Mouse (Mus musculus) limb, embryonic 15.5 days (tissue): Measurements from ENCODE around the gene Esyt3. TPM values are rescaled to one million over a fixed set of nuclear protein-coding genes. Genes with fewer than 3 reads are reported as not detected.
A peak's percentile ranks its signal among the peaks of the same experiment; 100 is the strongest.

Experiments used
- ATAC-seq: fragments of 200-750 bp; cut with Nextera tagmentation; 2 replicates; pipeline ENCODE4 v1.8.0; 2017; ENCODE audit warnings: low read depth, moderate TSS enrichment; ENCODE audit not compliant: insufficient number of reproducible peaks, low FRiP score, low TSS enrichment
- H3K27ac ChIP-seq: fragments of 300-500 bp; sonication (generic); 2 replicates; pipeline ENCODE4 v1.5.1; 2015; ENCODE audit warnings: moderate library complexity, mild to moderate bottlenecking, inconsistent platforms
- H3K27me3 ChIP-seq: fragments of 300-500 bp; sonication (generic); 2 replicates; pipeline ENCODE4 v1.6.1; 2015; ENCODE audit warnings: inconsistent platforms
- H3K36me3 ChIP-seq: fragments of 300-500 bp; sonication (generic); 2 replicates; pipeline ENCODE4 v1.6.1; 2015; ENCODE audit warnings: inconsistent platforms
- H3K4me1 ChIP-seq: fragments of 300-500 bp; sonication (generic); 2 replicates; pipeline ENCODE4 v1.6.1; 2015; ENCODE audit warnings: inconsistent platforms
- H3K4me2 ChIP-seq: fragments of 300-500 bp; sonication (generic); 2 replicates; pipeline ENCODE4 v1.6.1; 2015; ENCODE audit warnings: mild to moderate bottlenecking, inconsistent platforms
- H3K4me3 ChIP-seq: fragments of 300-500 bp; sonication (generic); 2 replicates; pipeline ENCODE4 v1.5.1; 2015; ENCODE audit warnings: mild to moderate bottlenecking, inconsistent platforms
- H3K9ac ChIP-seq: fragments of 300-500 bp; sonication (generic); 2 replicates; pipeline ENCODE4 v1.6.1; 2015; ENCODE audit warnings: inconsistent platforms
- H3K9me3 ChIP-seq: fragments of 300-500 bp; sonication (generic); 2 replicates; pipeline ENCODE4 v1.6.1; 2016; ENCODE audit warnings: inconsistent platforms
- WGBS: fragments of 180-500 bp; shearing (Covaris S2); methylation state at CpG from one replicate; pipeline ENCODE4 v1.1.7; 2015; 5-methylcytosine and 5-hydroxymethylcytosine counted together
- polyA plus RNA-seq: library from polyadenylated mRNA; unstranded; fragments of >200 nt; fragmentation: Nextera tagmentation; extraction: Ambion mirVana; gene quantifications from 2 replicates; pipeline ENCODE4 v1.2.1, GENCODE M21; 2015

Esyt3 gene
- polyA plus RNA-seq, 1 experiment from 2014 or later: 2.3 TPM

GRCm38 (mm10) chr9:99319343-99319951 lies 38.9 kb downstream of the Esyt3 start:
- Histone ChIP-seq H3K27me3 (no peaks in the 10 kb centered on the region), H3K4me1 (no peaks in the 10 kb centered on the region), H3K4me2 (no peak overlapping the region), H3K4me3 (no peak overlapping the region), H3K27ac (no peak overlapping the region), H3K36me3 (no peaks in the 10 kb centered on the region), H3K9me3 (no peaks in the 10 kb centered on the region), H3K9ac (no peak overlapping the region)
- 40% methylated on average over 8 of the region's 8 CpGs for WGBS
- ATAC-seq: peak; percentile 37

GRCm38 (mm10) chr9:99306226-99306625 lies 52.1 kb downstream of the Esyt3 start:
- H3K27ac ChIP-seq: no peak overlapping the region
- no peak overlapping the region for H3K9ac ChIP-seq
- 83% methylated on average over 6 of the region's 6 CpGs for WGBS
- no peaks in the 10 kb centered on the region for H3K4me1 ChIP-seq
- H3K4me2 ChIP-seq: no peak overlapping the region
- H3K36me3 ChIP-seq: peaks cover 15% of the 10 kb centered on the region; the same call in 1 of the 2 replicates
- no peak for ATAC-seq
- H3K9me3 ChIP-seq: no peaks in the 10 kb centered on the region
- no peaks in the 10 kb centered on the region for H3K27me3 ChIP-seq
- H3K4me3 ChIP-seq: no peak overlapping the region

- Histone ChIP-seq H3K9me3 (no peaks in the 10 kb centered on the region), H3K9ac (no peak overlapping the region), H3K27me3 (no peaks in the 10 kb centered on the region), H3K4me3 (no peak overlapping the region), H3K36me3 (peaks cover 13% of the 10 kb centered on the region; the same call in 1 of the 2 replicates), H3K4me1 (no peaks in the 10 kb centered on the region), H3K27ac (no peak overlapping the region), H3K4me2 (no peak overlapping the region)
- WGBS: 82% methylated on average over 5 of the region's 5 CpGs
- ATAC-seq: no peak
Observed at GRCm38 (mm10) chr9:99304296-99304695, 54.1 kb downstream of the Esyt3 start.

Other genes starting within 250 kb of the Esyt3 start
- gene Pik3cb, start 217.9 kb downstream of the Esyt3 start, polyA plus RNA-seq: 1.8 and 2.1 TPM in 2 replicates
- gene Faiml, start 121.3 kb downstream of the Esyt3 start, polyA plus RNA-seq: not detected in 2 replicates
- gene Cep70, start 115.2 kb downstream of the Esyt3 start, polyA plus RNA-seq: 22.8 and 22.9 TPM in 2 replicates
- 25.3 and 27.7 TPM in 2 replicates for gene Mras, start 78.8 kb upstream of the Esyt3 start, polyA plus RNA-seq
- not detected in 2 replicates for gene Nme9, start 92.9 kb upstream of the Esyt3 start, polyA plus RNA-seq
- gene Armc8, start 210.3 kb upstream of the Esyt3 start, polyA plus RNA-seq: 19.5 and 20.2 TPM in 2 replicates
- 26.1 and 29.0 TPM in 2 replicates for gene Dbr1, start 217.2 kb upstream of the Esyt3 start, polyA plus RNA-seq